Mouse (Mus musculus): Measurements from ENCODE around the gene Nkx1-1.
A peak's percentile ranks its signal among the peaks of the same experiment; 100 is the strongest.

The Nkx1-1 gene

DNA sequence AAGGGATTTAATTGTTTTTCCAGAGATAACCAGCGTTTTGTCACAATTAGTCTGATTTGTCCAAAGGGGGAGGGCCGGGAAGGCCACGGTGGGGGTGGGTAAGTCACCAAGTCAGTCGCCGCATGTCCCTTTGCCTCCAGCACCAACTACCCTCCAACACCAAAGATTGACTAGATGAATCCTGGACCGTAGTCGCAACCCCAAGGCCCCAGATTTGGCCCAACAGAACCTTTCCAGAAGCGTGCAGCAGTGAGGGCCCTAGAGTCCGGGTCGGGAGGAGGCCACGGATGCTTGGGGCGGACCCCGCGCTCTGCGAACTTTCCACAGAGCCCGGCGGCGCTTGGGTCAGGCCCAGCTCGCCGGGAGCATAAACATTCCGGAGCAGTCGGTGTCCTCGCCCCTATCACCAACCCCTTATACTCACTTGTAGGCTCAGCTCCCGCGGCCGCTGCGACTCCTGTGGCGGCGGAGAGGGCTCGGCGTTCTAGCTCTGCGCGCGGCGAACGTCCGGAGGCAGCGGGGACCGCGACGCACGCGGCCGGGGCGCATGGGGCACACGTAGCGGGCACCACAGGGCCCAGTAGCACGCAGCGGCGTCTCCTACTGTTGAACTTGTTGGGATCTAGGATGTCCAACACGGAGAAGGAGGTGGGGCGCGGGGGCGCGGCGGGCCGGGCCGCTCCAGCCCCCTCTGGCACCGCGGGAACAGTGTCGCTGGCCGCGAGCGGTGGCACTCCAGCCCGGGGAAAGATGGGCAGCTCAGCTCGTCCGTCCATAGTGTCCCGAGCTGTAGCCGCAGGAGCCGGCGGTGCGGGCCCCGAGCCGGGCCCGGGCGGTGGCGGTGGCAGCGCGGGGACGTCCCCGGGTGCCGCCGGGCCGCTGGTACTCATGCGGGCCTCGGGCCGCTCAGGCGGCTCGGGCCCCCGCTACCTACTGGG lies at the start of gene Nkx1-1:
Gene Nkx1-1 (minus strand): TSS at position 776 of the 938 bp plus-strand sequence.
- DNase-seq: no peak

DNA sequence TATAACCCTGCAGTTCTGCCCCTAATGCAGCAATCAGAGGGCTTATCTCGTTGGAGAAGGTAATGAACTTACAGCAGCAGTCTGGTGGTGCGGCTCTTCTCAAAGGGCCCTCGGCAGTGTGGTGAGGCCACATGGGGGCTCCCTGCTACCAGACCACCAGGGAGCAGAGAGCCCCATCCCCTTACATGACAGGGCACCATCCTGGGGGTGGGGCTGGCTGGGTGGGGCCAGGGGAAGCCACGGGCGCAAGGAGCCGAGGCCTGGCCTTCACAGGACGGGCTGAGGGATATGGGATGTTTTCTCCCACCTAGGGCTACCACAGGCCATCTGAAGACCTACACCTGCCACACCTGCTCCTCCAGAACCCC lies 47.5 kb upstream of the Nkx1-1 start:
- no peak for DNase-seq

DNA sequence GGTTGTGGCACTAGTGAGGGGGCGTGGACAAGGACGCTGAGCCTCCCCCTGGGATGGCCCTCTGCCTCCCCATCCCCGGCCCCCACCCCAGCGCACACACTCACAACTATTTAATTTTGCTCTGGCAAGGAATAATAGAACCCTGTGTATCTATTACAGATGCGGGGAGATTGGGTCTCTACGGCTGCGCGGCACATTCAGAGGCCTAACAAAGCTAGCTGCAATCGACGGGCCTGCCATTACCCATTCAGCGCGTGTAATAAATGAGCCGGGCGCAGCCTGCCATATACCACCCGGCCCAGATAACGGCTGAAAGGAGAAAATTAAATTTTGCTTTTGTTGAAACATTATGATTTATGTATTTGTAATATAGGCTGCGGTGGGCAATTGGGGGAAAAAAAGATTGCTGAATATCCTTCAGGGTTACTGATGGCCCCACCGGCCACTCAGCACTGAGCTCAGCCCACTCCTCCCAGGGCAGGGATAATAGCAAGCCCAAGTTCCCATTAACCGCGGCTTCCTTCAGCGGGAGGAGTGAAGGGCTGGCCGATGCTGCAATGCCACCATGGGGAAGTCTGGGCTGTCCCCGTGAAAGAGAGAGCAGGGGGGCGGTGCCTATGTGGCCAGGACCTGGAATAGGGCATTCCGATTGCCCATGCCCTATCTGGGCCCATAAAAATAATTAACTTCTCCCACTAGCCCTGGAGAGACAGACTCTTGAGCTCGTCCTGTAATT lies 47.0 kb upstream of the Nkx1-1 start:
- DNase-seq: no peak

DNA sequence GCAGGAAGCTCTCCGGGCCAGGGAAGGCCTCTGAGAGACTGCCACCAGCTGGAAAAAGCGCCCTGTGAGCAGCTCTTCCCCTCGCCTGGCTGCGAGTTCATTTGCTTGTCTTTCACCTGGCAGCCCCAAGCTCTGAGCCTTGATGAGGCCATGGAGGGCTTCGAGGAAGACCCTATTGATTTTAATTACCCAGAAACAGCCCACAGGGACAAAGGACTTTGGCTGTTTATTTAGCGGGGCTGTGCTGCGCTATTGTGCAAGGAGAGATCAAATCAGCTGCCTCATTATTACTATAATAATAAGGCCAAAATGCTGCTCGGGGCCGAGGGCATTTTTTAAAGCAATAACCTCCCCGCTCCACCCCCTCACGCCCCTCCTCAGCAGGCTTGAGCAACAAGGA lies 31.7 kb upstream of the Nkx1-1 start:
- no peak for DNase-seq

DNA sequence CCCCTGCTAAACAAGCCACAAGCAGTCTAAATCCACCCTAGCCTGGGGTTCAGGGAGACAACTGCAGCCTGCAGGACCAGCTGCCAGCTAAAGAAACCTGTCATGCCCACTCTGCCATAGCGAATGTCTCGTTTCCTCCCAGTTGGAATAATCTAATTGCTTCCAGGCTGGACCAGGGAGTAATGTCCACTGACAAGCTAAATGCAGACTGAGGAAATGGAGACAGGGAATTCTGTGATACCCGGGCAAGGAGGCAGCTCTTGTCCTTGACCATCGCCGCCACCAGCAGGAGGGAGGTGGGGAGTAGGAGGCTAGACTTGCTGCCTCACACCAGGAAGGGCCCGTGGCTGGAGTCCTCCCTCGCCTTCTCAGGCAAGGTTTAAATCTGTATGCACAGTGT lies 30.6 kb upstream of the Nkx1-1 start:
- no peak for DNase-seq

DNA sequence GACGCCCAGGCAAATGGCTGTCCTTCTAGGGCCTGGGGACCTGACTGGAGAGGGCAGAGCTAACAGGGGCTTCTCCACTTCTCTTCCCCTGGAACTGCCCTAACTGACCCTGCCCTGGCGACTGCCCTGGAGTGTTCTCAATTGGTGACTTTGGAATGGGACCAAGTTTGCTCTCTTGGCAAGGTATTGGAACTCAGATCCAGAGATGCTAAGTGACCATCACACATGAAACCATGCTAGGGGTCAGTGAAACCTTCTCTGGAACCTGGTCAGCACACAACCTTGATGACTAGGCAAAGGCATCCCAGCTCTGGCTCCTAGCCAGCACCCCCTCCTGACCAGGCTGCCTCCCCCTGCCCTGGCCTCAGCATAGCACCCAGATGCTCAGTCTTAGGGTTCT lies 25.3 kb upstream of the Nkx1-1 start:
- no peak for DNase-seq

DNA sequence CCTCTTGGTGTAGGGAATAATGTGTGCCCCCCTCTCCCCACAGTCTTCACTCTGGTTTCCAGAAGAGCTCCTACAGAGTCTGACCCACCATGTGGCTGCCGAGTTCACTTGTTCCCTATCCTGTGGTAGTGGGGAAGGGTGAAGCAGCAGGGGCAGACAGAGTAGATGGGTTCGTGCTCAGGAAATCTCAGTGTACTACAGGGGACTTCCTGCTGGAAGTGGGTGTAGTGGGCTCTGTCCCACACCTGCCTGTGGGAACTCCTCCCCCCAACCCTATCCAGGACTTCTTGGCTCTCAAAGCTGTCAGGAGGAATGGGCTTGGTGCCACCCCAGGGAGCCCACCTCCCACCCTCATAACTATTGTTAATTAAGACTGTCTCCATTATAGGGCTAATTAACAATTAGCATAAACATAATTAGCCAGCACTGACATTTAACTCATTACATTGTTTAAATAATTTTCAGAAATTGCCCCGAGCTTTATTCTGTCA lies 24.4 kb upstream of the Nkx1-1 start:
- no peak for DNase-seq

DNA sequence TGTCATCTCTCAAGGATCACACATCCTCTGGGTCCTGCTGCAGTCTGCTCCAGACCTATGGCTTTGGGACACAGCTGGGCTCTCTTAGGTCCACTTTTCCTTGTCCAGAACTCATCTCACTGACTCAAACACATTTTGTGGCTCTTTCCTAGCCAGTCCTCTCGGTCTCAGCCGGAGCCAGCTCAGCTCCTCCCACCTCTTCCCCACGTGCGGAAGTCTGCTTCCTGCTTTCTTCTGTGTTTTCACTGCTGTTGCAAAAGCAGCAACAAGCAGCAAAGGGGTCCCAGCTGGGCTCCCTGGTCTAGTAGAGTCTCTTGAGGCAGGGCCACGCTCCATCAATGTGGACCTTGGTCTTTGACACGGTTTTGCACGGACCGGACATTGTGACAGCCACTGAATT lies 22.0 kb upstream of the Nkx1-1 start:
- no peak for DNase-seq

DNA sequence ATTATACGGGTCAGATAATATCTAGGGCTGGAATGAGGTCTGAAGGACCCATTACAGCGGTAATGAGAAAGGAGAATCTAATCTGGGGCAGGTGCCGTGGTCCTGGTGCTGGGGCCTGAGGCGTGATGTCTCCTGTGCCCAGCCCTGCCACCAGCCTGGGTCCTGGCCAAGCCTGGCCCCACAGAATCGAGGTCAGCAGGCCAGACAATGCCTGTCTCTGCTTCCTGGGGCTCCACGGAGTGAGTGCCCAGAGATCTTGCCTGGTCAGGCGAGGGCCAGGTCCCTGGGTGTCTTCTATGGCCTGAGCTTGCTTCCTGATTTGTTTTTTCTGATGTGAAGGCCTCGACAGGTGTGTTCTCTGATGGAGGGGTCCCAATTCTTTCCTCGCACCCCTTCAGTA lies 10.0 kb upstream of the Nkx1-1 start:
- DNase-seq: no peak

DNA sequence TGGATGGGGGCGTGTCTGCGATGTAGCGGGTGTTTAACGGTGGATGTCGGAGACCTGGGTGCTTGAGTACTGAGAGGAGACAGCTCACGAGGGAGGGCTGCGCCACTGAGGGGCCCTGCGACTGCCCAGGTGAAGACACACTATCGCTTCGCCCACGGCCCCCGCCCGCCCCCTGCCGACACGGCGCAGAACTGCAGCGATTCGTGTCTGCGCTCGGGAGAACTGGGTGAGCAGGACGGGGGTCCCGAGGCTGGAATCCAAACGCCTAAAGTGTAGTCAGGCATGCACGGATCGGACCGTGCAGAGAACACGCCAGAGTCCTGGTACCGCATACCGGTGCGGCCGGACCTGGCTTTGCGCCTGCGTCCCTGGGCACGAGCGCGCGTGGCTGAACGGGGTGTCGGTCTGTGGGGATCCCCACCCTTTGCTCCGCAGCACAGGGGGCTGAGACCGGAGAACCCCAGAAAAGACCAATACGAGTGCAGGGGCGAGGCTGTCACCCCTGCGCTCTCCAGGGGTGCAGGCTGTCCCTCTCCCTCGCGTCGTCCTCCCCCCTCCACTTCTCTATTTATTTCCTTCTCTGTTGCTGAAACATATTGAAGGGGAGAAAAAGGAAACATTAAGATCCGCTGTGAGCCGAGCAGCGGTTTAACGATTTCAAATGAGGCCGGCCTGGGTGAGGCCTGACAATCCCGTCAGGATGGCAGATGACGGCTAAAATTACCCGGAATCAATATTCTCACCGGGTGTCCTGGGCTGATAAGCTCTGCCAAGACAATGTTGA lies 9.3 kb upstream of the Nkx1-1 start:
- peak; percentile 45 for DNase-seq

DNA sequence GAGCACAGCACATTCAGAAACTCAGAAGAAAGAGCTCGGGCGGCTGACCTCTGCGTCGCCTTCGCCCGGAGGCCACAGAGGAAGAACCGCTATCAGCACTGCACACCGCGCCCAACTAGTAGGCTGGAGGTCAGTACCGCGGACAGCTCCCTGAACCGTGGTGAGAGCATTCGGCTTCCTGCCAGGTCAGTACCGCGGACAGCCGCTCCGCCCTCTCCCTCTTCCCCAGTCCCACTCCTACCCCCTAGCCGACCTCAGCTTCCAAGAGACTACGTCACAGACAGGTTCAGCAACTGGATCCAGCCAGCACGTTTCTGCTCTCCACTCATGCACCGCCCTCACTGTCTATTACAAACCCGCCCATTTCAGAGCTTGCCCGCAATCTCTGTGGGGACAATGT lies 4.4 kb upstream of the Nkx1-1 start:
- DNase-seq: peak; percentile 95

DNA sequence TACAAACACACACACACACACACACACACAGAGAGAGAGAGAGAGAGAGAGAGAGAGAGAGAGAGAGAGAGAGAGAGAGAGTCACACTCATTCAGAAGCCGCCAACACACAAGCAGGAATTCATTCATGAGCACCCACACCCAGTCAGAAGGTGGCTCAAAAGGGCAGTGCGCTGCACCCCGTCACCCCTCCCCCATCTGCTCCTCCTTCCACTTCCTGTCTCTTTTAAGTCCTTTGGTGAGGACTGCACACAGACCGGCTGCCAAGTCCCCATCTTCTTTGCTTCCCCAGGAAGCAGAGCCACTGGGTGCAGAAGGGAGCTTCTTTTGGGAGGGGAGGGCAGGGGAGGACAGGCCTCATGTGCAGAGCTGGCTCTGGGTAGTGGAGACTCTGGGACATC lies 2.2 kb upstream of the Nkx1-1 start:
- no peak for DNase-seq

DNA sequence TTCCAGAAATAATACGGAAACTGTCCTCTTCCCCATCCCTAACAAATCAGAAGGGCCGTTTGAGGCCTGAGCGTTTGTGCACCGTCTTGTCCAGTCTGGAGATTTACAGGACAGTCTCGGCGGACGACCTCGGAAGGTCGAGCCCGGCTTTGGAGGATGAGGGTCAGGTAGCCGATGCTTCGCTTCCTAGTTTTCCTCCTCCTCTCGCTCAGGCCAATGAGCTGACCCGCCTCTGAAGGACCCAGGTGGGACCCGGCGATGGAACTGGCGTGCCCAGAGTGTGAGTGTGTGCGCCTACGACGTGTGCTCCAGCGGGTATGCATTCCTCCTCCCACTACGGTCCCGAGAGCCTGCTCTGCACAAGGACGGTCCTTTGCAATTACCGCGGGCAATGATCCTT lies 1.4 kb upstream of the Nkx1-1 start:
- DNase-seq: no peak

DNA sequence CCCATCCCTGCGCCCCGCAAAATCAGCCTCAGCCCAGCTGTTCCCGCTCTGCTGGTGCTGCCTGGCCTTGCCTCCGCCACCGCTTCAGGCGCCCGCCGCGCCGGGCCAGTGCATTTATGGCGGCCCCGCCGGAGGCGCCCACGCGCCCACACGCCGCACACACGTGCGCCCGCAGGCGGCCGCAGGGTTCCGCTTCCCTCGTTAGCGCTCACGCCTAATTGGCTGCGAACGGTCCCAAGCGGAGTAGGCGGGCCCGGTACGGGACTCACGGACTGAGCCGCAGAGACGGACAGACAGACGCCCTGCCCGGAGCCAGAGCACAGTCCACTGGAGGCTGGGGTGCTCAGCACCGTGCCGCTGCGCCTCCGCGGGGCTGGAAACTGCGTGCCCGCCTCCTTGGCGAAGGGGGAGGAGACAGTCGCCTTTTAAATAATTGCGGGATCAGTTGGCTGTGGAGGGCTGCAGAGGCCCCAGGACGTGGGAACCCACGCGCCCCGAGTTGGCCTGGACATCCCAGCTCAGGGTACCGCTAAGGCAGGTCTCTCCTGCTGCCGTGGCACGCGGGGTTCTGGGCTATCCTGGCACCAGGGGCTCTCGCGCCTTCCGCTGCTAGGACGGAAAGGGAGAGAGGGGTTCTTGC lies 485 bp upstream of the Nkx1-1 start:
- DNase-seq: no peak

DNA sequence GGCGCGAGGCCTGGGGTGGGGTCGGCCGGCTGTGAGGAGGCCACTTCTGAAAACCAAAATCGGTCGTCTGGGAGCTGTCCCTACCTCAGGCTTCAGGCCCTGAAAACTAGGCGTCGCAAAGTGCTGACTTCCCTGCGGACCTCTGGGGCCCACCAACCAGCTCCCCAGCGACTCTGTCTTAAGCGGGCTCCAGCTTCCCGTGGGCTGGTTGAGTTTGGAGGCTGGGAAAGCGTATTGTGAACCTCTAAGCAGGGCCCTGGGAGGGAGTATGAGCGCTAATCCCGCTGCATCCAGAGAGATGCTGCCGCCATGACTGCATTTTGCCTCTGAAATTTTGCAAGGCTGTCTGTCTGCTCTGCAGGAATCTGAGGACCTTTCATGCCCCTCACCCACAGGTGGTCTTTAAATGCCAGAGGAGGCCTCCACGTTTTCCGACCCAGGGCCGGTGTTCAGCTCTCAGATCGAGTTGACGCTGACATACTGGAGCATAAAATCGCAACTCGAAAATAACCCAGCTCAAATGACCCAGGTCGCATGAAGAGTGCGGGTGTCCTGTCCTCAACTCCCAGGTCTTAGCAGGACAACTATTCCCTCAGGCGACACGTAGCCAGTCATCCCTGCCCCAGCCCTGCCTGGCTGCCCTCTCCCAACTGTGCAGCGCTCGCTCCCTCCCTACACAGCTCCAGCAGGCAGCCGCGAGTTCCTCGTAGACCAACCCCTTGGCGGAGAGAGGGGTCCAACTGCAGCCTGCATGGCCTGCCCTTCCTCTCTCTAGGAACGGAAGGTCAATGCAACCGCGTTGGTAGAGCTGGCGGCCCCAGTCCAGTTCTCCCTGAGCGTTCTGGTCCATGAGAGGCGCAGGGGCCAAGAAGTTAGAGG lies 1.5 kb downstream of the Nkx1-1 start:
- no peak for DNase-seq

DNA sequence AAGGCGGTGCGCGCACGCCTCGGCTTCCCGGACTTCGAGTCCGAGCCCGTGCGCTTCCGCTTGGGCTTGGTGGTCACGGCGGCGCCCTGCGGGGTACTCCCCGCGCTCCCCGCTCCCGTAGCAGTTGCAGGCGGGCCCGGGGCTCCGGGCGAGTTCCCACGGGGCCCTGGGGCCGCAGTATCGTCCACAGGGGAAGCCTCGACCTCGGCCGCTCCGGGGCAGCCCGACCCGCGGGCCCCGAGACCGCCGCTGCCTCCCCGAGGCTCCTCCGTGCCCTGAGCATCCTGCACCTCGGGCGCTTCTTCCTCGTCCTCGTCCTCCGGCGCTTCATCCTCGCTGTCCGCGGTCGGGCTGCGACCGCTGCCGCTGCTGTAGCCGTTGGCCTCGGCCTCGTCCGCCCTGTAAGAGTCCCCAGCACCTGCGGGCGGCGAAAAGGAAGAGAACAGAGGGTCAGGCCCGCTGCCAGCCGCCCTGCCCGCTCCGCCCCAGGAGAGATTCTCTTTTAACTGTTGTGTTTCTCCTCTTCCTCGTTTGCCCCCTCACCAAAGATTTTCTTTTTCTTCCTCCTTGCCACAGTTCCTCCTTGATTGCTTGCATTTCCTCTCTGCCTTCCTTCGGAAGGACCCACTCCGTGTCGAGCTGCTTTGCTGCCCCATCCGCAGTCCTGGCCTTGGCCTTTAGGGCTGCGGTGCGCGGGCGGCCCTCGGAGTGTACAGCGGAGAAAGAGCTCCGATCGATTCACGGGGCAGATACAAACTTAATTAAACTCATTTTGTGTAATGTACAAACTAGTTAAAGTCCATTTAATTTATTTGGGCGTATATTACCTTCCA lies 2.4 kb downstream of the Nkx1-1 start:
- DNase-seq: no peak

DNA sequence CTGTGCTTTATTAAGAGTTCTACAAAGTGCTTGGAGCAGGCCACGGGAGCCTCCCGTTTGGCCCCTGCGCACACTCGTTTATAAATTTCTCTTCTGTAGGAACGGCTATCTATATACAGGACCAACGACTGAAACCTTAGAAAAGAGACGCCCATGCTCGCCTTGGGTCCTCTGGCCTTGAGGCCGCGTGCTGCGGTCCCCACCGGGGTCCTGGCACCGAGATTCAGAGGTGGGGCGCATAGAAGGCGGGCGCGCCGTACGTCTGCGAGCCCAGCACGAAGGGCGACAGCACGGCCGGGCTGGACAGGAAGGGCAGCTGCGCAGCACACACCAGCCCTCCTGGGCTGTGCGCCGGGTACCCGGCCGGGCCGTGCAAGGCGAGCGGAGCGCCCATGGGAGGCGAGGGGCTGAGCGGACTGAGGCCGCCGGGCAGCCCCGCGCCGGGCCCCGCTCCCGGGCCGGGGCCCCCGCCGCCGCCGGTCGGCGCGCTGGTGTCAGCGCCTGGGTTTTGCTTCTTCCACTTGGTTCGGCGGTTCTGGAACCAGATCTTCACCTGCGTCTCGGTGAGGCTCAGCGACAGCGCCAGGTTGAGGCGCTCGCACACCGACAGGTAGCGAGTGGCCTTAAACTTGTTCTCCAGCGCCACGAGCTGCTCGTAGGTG lies 3.1 kb downstream of the Nkx1-1 start:
- DNase-seq: no peak

DNA sequence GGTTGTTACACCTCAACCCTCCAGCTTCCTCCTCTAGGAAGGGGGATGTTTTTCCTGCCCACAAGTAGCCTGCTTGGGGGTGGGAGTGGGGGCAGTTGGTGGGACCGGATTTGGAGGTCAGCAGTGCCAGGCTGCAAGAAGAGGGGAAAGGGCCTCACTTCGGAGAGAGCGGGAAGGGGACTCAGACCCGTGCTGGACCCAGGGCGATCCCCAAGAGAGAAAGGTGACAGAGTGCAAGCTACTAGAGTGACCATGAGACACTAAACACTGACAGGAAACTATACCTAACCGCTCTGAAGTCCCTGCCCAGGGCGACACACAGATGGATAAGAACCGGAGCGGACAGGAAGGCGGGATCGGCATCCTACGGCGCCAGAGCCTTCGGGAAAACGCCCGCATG lies 3.7 kb downstream of the Nkx1-1 start:
- DNase-seq: no peak

DNA sequence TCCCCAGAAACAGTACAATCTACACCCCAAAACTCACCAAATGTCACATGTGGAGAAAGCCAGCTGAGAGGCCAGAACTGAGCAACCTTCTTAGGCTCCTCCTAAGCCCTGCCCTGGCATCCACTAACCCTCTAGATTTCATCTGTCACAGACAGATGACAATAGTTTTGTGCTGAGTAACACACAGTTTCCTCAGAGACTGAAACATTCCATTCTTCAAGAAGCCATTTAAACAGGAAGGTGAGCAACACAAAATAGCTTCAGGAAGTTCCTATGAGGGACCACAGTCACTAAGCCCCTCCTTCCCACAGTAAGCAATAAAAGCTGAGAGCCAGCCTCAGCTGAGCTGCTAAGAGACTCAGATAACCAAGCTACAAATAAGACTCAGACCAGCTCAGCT lies 6.3 kb downstream of the Nkx1-1 start:
- DNase-seq: no peak

DNA sequence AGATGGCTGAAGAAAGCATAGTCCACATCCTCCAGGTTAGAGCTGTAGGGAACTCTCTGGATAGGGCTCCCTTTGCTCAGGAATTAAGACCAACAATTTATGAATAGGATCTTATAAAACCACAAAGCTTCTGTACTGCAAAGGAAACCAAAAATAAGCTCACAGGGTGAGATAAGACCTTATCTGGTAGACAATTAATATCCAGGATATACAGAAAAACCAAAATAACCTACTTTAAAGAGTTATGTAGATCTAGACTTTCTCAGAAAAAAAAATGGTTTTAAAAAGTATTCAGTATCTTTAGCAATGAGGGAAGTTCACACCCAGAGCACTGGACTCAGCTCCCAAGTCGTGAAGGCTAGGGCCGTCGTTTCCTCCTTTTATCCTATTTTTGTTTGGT lies 13.5 kb downstream of the Nkx1-1 start:
- no peak for DNase-seq
